Mouse (Mus musculus) layer of hippocampus, adult 11-12 months (tissue): ENCODE measurements around the gene Eri3.

Experiments
- DNase-seq: peaks from one replicate; pipeline ENCODE4 v3.0.0; 2022; ENCODE audit warnings: low spot score

Eri3 gene

GRCm38 (mm10) chr4:117577579-117577978 is 27.4 kb downstream of the Eri3 start:
- DNase-seq = no peak

DNA sequence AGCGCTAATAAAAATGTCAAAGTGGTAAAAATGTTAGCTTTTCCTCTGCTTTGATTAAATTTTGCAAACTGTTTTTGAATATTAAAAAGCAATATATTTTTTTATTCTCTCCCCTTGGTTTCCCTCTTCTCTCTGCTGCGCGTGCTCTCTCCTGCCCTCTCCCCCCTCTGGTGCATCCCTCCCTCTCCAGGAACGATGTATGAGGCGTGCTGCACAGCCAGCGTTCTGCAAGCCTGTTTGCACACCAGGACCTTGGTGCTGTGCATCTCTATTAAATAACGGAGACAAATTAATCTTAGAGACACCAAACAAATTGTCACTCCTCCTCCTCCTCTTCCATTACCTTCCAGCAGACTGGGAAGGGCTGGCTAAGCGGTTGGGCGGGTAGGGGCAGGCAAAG is 31.5 kb downstream of the Eri3 start:
- no peak for DNase-seq

- no peak for DNase-seq
Measured at GRCm38 (mm10) chr4:117585995-117586394, 35.8 kb downstream of the Eri3 start.

DNA sequence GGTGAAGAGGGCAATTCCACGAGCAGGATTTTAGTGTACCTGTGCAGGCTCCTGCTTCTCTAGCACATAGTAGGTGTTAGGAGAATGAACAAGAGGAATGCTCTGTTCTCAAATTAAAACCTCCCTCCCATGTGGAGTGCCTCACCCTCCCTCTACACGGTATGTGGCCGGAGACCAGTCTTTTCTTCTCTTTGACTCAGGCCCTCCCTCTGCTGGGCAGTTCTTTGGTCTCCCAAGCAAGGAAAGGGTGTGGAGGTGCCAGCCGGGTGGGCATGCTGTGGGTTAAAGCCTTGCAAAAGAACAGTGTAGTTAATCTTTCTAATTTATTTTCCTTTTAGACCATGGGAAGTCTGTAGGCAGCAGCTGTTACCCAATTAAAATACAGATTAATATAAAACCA is 37.3 kb downstream of the Eri3 start:
- no peak for DNase-seq

DNA sequence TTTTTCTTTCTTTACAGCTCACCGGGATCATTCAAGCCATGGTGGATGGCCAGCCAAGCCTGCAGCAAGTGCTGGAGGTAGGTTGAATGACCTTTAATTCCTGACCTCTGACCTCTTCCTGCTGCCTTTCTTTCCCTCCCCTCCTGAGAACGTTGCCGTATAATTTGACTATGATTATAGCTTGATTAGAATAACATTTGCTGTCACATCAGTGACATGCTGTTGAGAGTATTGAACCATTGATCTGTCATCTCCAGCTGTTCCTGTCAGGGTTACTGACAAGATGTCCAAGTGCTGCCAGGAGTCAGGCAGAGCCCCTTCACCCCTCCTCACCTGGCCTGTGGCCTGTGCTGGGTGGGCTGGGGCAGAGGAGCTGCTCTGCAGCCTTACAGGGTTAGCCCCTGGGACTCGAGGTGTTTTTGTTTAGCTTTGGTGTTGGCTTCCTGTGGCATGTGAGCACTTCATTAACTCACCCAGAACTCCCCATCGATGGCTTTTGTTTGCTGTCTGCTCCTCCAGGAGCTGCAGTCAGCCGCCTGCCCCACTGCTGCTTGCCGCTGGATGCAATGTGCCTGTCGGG is 39.0 kb downstream of the Eri3 start:
- DNase-seq = no peak

DNA sequence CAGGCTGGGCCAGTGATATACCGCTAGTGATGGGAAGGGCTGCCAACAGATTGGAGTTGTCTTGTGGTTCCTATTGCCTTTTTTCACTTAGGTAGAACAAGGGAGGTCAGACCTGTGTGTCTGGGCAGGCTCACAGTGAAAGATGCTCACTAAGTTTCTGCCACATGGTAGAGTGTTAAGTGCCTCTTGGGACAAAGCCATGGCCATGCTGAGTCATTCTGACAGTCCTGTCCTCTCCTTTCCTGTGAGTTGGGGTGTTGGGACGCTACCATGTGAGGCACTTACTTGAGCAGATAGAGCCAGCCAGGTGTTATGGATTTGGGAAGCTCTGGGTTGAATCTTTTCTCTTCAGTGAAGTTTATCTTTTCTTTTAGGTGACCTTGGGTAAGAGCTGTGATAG is 40.6 kb downstream of the Eri3 start:
- no peak for DNase-seq

GRCm38 (mm10) chr4:117592206-117592605 is 42.0 kb downstream of the Eri3 start:
- DNase-seq = no peak

DNA sequence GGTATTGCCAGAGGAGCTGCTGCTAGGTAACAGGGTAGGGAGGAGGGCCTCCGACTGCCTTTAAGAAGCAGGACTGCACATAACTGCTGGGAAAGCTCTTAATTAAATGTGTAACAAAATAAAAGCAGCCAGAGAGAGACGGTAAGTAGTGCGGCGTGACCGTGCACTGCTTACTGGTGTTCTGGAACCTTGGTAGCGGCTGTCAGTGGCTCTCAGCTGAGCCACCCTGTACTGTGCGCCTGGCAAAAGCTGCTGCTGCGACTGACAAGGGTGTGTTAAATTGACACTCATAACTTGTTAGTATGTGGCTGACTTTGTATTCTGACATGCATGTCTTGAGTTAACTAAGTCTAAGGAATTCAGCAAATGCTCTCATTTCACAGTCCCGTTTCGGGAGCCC is 45.1 kb downstream of the Eri3 start:
- no peak for DNase-seq

DNA sequence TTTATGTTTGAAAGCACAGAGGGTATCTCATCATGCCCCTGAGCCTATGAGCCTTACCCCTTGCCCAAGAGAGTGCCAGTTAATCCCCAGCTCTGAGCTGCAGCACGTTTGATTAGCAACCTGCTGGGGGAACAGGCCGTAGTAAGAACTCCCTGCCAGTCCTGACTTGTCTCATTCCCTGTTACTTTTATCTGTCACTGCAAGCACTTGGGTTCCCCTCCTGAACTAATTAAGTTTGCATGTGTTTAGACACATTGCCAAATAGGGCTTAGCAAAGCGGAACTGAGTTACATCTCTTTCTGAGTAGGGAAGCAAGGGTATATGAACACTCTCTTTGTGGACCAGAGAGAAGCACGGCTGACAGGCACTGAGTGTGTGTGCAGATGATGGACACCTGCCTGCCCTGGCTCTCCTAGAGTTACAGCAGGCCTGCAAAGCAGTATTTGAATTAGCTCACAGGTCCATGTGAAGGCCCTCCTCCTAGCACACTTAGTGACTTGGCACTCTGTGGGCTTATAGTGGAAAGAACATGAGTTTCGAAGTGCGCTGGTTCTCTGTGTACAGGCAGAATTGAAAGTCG is 49.9 kb downstream of the Eri3 start:
- no peak for DNase-seq

DNA sequence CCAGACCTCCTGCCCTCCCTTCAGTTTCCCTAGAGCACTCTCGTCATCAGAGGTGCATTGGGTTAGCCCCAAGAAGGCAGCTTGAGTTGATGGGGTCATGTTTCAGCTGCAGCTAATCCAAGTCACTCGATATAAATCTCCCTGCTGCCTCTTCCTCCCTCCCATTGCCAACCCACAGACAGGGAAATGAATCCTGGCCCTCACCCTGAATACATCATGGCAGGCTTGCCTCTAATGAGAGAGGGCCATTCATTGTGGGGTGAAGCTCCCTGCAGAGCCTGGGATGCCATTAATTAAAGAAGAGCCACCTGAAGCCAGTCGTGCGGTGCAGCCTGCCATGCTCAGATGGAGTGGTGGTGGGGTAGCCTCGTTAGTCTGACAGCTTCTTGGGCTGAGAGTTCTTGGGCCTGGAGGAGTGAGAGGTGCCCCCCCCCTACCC is 51.2 kb downstream of the Eri3 start:
- DNase-seq = no peak

- DNase-seq = no peak
Measured at GRCm38 (mm10) chr4:117605099-117605953, 55.2 kb downstream of the Eri3 start.

DNA sequence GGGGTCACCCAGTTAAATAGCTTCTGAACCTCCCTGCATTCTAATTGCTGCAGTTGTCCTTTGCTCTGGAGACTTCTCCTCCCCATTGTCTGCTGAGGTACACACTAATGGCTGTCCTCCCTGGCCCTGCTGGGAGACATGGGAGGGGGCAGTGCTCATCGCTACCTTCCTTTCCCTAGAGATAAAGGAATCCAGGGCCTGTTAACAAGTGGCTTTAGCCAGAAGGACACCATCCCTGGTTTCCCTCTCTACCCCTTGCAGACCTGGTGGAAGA is 55.7 kb downstream of the Eri3 start:
- DNase-seq = no peak

- no peak for DNase-seq
Measured at GRCm38 (mm10) chr4:117606831-117607610, 56.9 kb downstream of the Eri3 start.

DNA sequence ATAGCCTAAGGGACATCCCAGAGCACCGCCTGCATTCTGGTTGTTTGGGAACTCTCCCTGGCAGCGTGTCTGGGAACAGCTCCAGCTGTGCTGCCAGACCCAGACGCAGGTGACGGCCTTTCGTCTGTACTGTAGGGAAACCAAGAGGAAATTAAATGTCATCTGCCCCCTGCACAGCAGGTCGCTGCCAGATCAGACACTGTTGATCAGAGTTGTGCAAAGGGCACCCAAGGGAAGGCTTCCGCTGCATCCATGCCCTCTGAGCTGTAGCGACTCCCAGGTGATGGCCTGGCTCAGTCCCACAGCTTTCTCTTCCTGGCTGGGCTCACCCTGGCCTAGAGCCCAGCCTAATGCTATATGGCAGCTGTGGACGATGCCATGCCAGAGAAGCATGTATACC is 58.1 kb downstream of the Eri3 start:
- DNase-seq = no peak

DNA sequence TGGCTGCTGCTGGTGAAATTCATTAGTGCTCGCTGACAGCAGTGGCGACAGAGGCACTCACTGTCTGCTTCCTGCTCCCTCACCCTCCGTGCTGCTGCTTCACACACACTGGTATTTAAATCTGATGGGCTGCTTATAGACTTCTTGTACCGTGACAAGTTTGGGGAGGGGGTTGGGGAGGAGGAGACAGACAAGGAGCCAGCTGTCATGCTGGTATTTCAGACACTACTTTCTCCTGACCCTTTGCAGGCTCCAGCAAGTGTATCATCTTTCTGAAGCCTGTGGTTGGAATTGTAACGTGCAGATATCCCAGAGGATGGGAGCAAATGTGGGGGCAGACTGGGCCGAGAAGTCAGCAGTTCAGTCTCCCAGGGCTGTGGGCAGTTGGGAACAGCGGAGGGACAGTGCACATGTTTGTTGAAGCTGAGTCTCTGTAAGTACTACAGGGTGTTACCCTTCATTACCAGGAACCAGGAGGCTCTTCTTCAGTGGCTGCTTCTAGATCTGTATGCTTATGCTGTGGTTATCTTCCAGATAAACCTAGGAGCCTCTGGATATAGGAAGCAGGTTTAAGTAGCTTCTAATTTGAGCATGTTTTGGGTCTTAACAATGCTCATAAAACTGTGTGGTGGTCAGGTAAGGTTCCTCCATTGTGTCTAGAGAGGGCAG is 59.3 kb downstream of the Eri3 start:
- DNase-seq = no peak

DNA sequence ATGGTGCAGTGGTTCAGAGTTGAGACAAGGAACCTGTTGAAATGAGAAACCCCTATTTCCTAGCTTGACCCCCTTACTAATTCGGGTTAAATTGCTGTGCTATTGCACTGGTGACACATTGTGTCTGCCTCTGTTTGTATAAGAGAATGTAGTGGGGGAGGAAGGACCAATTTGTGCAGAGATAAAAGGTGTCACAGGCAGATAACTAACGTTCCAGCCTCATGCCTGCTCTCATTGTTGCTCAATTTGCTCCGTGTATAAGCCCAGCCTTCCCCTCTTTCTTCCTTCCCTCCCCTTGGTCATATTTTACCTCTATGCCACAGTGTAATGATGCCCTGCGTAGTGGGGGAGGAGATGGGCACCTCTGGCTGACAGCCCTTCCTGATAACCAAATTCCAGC is 61.2 kb downstream of the Eri3 start:
- no peak for DNase-seq

- no peak for DNase-seq
Measured at GRCm38 (mm10) chr4:117611814-117612213, 61.6 kb downstream of the Eri3 start.

GRCm38 (mm10) chr4:117612713-117613112 is 62.5 kb downstream of the Eri3 start:
- DNase-seq = no peak

DNA sequence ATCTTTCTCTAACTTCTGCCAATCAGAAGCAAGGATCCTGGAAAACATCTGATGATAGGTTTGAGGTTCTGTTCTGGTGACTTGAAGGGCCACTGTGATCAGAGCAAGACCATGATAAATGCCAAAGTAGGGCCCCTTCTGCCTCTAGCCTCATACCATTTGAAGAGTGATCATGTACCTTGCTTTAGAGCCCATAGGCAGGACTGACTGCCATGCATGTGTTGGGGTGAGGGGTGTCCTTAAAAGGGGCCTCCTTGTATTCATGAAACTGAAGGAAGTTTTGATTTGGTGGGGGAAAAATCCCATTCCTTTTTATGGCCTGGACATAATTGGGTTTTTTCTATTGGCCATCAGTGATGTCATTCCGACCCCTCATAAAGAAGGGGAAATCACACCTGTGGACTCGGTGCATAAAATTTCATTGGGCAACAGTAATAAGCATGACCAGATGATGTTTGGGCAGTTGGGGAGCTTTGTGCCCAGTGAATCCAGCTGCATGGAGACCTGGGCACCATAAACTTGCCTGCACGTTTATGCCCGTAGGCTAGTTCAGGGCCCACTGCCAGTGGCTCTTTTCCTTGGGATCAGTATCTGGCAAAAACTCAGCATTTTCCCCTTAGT is 63.1 kb downstream of the Eri3 start:
- DNase-seq = no peak

GRCm38 (mm10) chr4:117616600-117616999 is 66.4 kb downstream of the Eri3 start:
- DNase-seq = no peak

GRCm38 (mm10) chr4:117622270-117622669 is 72.1 kb downstream of the Eri3 start:
- no peak for DNase-seq

DNA sequence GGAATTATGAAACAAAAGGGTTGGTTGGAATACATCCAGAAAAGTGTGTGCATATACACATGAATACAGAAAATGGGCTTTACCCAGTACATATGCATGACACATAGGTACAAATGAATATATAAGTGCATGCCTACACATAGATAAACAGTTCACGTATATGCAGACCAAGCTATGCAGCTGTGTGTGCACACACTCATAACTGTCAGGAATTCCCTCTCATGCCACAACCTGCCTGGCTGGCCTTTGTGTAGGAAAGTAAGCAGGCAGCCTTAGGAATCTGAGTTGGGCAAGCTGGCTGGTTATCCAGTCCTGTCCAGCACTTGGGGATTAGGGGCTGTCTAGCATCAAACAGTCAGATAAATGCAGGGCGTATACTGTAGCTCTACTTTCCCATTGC is 72.9 kb downstream of the Eri3 start:
- DNase-seq = no peak
